Mouse (Mus musculus): ENCODE measurements at regions not wholly inside any gene's neighbourhood (a gene's known extent, or its start where the extent isn't known, plus 50 kb on each side); places are given as distances from the start of the nearest gene placed in this dataset.

GRCm38 (mm10) chr5:106088478-106089185, 212.3 kb downstream of the Zfp326 start:
- 89% methylated on average over 5 of the region's 5 CpGs for WGBS (ENCODE audit: missing documents)
- Histone ChIP-seq H3K27ac (no peak overlapping the region), H3K79me2 (ENCODE audit: inconsistent target) (no peaks in the 10 kb centered on the region), H3K4me3 (ENCODE audit: inconsistent target) (no peak overlapping the region), H3K36me3 (ENCODE audit: inconsistent target) (no peaks in the 10 kb centered on the region)

- Histone ChIP-seq H3K79me2 (ENCODE audit: inconsistent target) (no peaks in the 10 kb centered on the region), H3K4me3 (ENCODE audit: inconsistent target) (no peak overlapping the region), H3K36me3 (ENCODE audit: inconsistent target) (no peaks in the 10 kb centered on the region), H3K27ac (no peak overlapping the region)
- 91% methylated on average over 4 of the region's 4 CpGs for WGBS (ENCODE audit: missing documents)
These were observed 207.4 kb downstream of the Zfp326 start for GRCm38 (mm10) chr5:106083786-106084185.

- 87% methylated on average over 7 of the region's 7 CpGs for WGBS (ENCODE audit: missing documents)
- Histone ChIP-seq H3K79me2 (ENCODE audit: inconsistent target) (no peaks in the 10 kb centered on the region), H3K4me3 (ENCODE audit: inconsistent target) (no peak overlapping the region), H3K36me3 (ENCODE audit: inconsistent target) (no peaks in the 10 kb centered on the region), H3K27ac (no peak overlapping the region)
These were observed 206.5 kb downstream of the Zfp326 start for GRCm38 (mm10) chr5:106082891-106083290.

GRCm38 (mm10) chr5:106067124-106067551, 190.8 kb downstream of the Zfp326 start:
- H3K4me3 ChIP-seq (ENCODE audit: inconsistent target) = no peak overlapping the region
- H3K36me3 ChIP-seq (ENCODE audit: inconsistent target) = no peaks in the 10 kb centered on the region
- H3K79me2 ChIP-seq (ENCODE audit: inconsistent target) = no peaks in the 10 kb centered on the region
- no peak overlapping the region for H3K27ac ChIP-seq
- WGBS (ENCODE audit: missing documents) = 90% methylated on average over 8 of the region's 9 CpGs

DNA sequence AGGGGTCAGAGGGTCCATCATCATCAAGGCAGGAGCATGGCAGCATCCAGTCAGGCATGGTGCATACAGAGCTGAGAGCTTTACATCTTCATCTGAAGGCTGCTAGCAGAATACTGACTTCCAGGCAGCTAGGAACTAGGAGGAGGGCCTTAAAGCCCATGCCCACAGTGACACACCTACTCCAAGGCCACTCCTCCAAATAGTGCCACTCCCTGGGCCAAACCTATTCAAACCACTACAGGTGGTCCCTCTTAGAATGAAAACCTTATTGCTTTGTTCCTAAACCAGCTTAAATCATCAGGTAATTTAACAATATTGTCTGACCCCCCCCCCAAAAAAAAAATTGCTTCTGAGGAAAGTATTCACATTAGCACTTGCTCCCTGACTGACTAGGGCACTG, 190.3 kb downstream of the Zfp326 start:
- Histone ChIP-seq H3K36me3 (ENCODE audit: inconsistent target) (no peaks in the 10 kb centered on the region), H3K79me2 (ENCODE audit: inconsistent target) (no peaks in the 10 kb centered on the region), H3K27ac (no peak overlapping the region), H3K4me3 (ENCODE audit: inconsistent target) (no peak overlapping the region)

GRCm38 (mm10) chr5:106064366-106064765, 188.0 kb downstream of the Zfp326 start:
- Histone ChIP-seq H3K4me3 (ENCODE audit: inconsistent target) (no peak overlapping the region), H3K79me2 (ENCODE audit: inconsistent target) (no peaks in the 10 kb centered on the region), H3K36me3 (ENCODE audit: inconsistent target) (no peaks in the 10 kb centered on the region), H3K27ac (no peak overlapping the region)
- WGBS (ENCODE audit: missing documents) = 86% methylated on average over 7 of the region's 7 CpGs

GRCm38 (mm10) chr5:106062926-106063325, 186.6 kb downstream of the Zfp326 start:
- WGBS (ENCODE audit: missing documents) = 88% methylated on average over 6 of the region's 6 CpGs
- Histone ChIP-seq H3K4me3 (ENCODE audit: inconsistent target) (no peak overlapping the region), H3K79me2 (ENCODE audit: inconsistent target) (no peaks in the 10 kb centered on the region)

DNA sequence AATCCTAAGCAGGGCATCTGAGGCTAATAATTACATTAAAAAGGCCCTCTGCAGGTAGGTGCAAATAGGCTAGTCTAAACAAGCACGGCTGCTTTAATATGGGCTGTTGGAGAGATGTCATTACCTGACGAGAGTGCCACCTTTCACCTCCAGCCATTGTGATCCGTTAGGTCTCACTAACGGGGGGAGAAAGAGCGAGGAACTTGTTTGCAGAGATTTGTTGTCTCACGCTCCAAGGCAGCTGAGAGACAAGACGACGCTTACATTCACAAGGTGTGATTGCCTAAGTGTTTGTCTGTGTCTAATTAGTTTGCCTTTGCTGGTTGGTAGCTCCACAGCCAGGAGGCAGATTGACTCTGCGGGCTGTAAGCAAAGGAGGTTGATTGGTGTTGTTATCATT, 180.3 kb downstream of the Zfp326 start:
- H3K36me3 ChIP-seq (ENCODE audit: inconsistent target) = no peaks in the 10 kb centered on the region
- WGBS (ENCODE audit: missing documents) = 33% methylated on average over 9 of the region's 9 CpGs
- H3K4me3 ChIP-seq (ENCODE audit: inconsistent target) = no peak overlapping the region
- no peaks in the 10 kb centered on the region for H3K79me2 ChIP-seq (ENCODE audit: inconsistent target)
- H3K27ac ChIP-seq = no peak overlapping the region

More at GRCm38 (mm10) chr5:106062926-106063325, 186.6 kb downstream of the Zfp326 start:
- Histone ChIP-seq H3K36me3 (ENCODE audit: inconsistent target) (no peaks in the 10 kb centered on the region), H3K27ac (no peak overlapping the region)

- Histone ChIP-seq H3K36me3 (ENCODE audit: inconsistent target) (no peaks in the 10 kb centered on the region), H3K27ac (no peak overlapping the region), H3K79me2 (ENCODE audit: inconsistent target) (no peaks in the 10 kb centered on the region), H3K4me3 (ENCODE audit: inconsistent target) (no peak overlapping the region)
- WGBS (ENCODE audit: missing documents) = 61% methylated on average over 8 of the region's 8 CpGs
These were observed 178.9 kb downstream of the Zfp326 start for GRCm38 (mm10) chr5:106055221-106055620.

GRCm38 (mm10) chr5:106051026-106051425, 174.7 kb downstream of the Zfp326 start:
- WGBS (ENCODE audit: missing documents) = 93% methylated on average over 8 of the region's 8 CpGs
- H3K27ac ChIP-seq = no peak overlapping the region
- H3K79me2 ChIP-seq (ENCODE audit: inconsistent target) = no peaks in the 10 kb centered on the region
- H3K4me3 ChIP-seq (ENCODE audit: inconsistent target) = no peak overlapping the region
- H3K36me3 ChIP-seq (ENCODE audit: inconsistent target) = no peaks in the 10 kb centered on the region

DNA sequence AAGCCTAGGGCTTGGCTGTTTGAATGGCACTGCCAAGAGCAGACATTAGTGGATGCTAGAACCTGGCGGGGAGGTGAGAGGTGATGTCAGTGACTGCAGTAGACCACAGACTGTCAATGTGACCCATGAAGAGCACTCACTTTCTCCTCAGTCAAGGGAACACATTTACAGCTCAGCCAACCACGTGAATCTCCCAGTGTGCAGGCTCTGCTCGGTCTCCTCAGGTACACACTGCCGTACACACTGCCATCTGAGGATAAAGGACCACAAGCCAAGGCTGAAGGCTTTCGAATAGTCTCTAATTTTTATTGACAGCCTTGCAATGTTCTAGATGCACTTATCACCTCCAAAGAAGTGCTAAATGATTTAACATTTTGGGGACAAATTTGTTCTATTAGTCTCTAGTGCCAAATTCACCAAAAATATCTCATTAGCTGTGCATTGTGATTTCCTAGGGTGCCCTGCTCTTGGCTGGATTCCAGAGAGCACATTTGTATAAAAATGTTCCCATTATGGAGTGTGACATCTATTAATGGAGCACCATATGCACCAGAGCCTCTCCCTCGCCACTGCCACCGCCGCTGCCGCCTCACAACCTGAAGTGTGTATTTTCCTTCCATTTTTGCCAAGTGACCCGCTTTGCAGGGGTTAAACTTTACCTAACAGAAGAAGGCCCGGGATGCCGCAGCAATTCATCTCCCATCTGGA, 168.7 kb downstream of the Zfp326 start:
- no peak overlapping the region for H3K27ac ChIP-seq
- no peaks in the 10 kb centered on the region for H3K36me3 ChIP-seq (ENCODE audit: inconsistent target)
- H3K79me2 ChIP-seq (ENCODE audit: inconsistent target) = no peaks in the 10 kb centered on the region
- H3K4me3 ChIP-seq (ENCODE audit: inconsistent target) = no peak overlapping the region
- WGBS (ENCODE audit: missing documents) = 90% methylated on average over 12 of the region's 12 CpGs

DNA sequence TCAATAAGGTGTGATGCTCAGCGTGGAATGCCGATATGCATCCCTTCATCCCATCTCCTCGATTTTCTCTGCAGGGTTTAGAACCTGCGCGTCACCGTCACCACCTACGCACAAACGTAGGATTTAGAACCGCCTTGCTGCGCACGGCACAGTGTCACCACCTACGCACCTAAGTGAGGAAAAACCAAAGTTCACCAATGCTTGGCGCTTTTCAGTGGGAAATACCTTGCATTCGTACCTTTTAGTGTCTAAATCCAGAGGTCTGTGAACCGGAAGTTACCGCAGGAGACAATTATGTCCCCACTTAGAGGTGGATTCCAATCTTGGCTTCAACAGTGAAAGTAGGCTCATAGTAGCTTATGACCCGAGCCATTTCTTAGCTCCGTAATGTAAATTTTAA, 162.0 kb downstream of the Zfp326 start:
- 87% methylated on average over 18 of the region's 18 CpGs for WGBS (ENCODE audit: missing documents)
- no peak overlapping the region for H3K27ac ChIP-seq
- no peak overlapping the region for H3K4me3 ChIP-seq (ENCODE audit: inconsistent target)
- H3K79me2 ChIP-seq (ENCODE audit: inconsistent target) = no peaks in the 10 kb centered on the region
- H3K36me3 ChIP-seq (ENCODE audit: inconsistent target) = no peaks in the 10 kb centered on the region

- no peak overlapping the region for H3K4me3 ChIP-seq (ENCODE audit: inconsistent target)
- WGBS (ENCODE audit: missing documents) = 82% methylated on average over 6 of the region's 6 CpGs
- H3K27ac ChIP-seq = no peak overlapping the region
- H3K36me3 ChIP-seq (ENCODE audit: inconsistent target) = no peaks in the 10 kb centered on the region
- H3K79me2 ChIP-seq (ENCODE audit: inconsistent target) = no peaks in the 10 kb centered on the region
These were observed 159.8 kb downstream of the Zfp326 start for GRCm38 (mm10) chr5:106036176-106036575.

DNA sequence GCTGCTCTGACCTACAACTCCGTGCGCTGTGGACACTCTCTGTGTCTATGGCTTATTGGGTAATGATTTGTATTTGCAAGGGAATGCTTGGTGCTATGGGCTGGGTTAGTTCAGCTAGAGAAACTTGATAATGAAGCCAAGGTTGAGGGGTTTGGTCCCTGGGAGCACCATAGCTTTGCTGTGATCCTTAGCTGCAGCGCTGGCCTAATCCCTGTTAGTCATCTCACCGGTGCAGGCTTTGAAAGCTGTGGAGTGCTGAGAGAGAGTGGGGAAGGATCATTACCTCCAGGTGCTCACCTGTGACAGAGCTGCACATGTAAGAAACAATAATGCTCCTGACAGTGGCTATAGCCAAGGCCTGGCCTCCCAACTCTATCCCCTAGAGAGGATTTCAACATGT, 156.6 kb downstream of the Zfp326 start:
- WGBS (ENCODE audit: missing documents) = 94% methylated on average over 3 of the region's 4 CpGs
- Histone ChIP-seq H3K79me2 (ENCODE audit: inconsistent target) (no peaks in the 10 kb centered on the region), H3K27ac (no peak overlapping the region), H3K4me3 (ENCODE audit: inconsistent target) (no peak overlapping the region), H3K36me3 (ENCODE audit: inconsistent target) (no peaks in the 10 kb centered on the region)

DNA sequence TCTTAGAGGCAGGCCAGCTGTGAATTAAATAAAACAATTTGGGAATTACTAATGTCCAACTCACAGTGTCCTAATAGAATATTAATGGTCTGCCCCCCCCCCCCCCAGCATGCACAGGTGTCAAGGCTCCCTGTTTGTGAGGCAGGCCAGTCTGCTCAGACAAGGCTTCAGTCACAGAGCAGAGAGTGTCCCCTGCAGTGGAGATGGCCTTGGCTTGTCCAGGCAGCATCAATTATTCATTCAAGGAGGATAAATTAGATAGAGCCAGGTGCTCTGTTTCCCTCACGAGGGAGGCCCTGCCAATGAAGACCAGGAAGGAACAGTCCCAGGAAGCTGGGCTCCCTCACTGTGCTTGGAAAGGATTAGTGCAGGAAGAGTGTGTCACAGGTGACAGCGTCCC, 150.5 kb downstream of the Zfp326 start:
- no peak overlapping the region for H3K27ac ChIP-seq
- 64% methylated on average over 2 of the region's 2 CpGs for WGBS (ENCODE audit: missing documents)

More for the DNA sequence above, 150.5 kb downstream of the Zfp326 start:
- no peaks in the 10 kb centered on the region for H3K79me2 ChIP-seq (ENCODE audit: inconsistent target)
- H3K4me3 ChIP-seq (ENCODE audit: inconsistent target) = no peak overlapping the region
- no peaks in the 10 kb centered on the region for H3K36me3 ChIP-seq (ENCODE audit: inconsistent target)

All from macrophage (primary cell).